Mouse (Mus musculus) adrenal gland, adult 18-20 months (tissue): ENCODE measurements around the gene Uevld. TPM values are rescaled to one million over a fixed set of nuclear protein-coding genes. Genes with fewer than 3 reads are reported as not detected.
"Not testable (repeated sequence)": the region's sequence is repeated elsewhere in the genome, so short reads cannot be mapped to it uniquely, and the experiment has no call there.

ENCODE experiments used
- DNase-seq, 2 experiments: peaks; one replicate each; pipeline ENCODE4 v3.0.0; 2021 to 2022; ENCODE audit warnings: low spot score in 2 of 2
- total RNA-seq, 2 experiments: library from RNA; stranded (reverse); gene quantifications; 1 replicate in 1 of 2; 2 replicates in 1 of 2; pipeline ENCODE4 v1.2.3; 2021

The Uevld gene
- total RNA-seq, 2 experiments from 2014 or later = 16.3 to 17.4 TPM

- DNase-seq = no peak
Measured at GRCm38 (mm10) chr7:46974648-46975047, 16.3 kb upstream of the Uevld start.

- DNase-seq = no peak
Measured at GRCm38 (mm10) chr7:46969898-46970297, 11.6 kb upstream of the Uevld start.

- DNase-seq = no peak
Measured at GRCm38 (mm10) chr7:46964070-46964469, 5.7 kb upstream of the Uevld start.

- peak; percentile 52 to 58 for DNase-seq
Measured at GRCm38 (mm10) chr7:46962806-46963618, 4.7 kb upstream of the Uevld start.

GRCm38 (mm10) chr7:46962132-46962531, 3.8 kb upstream of the Uevld start:
- no peak for DNase-seq

- DNase-seq = no peak
Measured at GRCm38 (mm10) chr7:46960991-46961390, 2.7 kb upstream of the Uevld start.

GRCm38 (mm10) chr7:46958853-46959252, 526 bp upstream of the Uevld start:
- no peak for DNase-seq

GRCm38 (mm10) chr7:46935847-46936246, 22.5 kb downstream of the Uevld start:
- no peak for DNase-seq

GRCm38 (mm10) chr7:46934788-46935187, 23.5 kb downstream of the Uevld start:
- DNase-seq = no peak

GRCm38 (mm10) chr7:46931370-46931769, 27.0 kb downstream of the Uevld start:
- DNase-seq = no peak

- DNase-seq = no peak
Measured at GRCm38 (mm10) chr7:46928291-46928690, 30.0 kb downstream of the Uevld start.

GRCm38 (mm10) chr7:46922075-46922474, 36.3 kb downstream of the Uevld start:
- DNase-seq = no peak

- peak; percentile 93 to 94 for DNase-seq
Measured at GRCm38 (mm10) chr7:46919551-46920176, 38.7 kb downstream of the Uevld start, which contains the start of gene Tsg101. TSS of gene Tsg101 (minus strand) at chr7:46919969.

- DNase-seq = no peak
Measured at GRCm38 (mm10) chr7:46918678-46919371, 39.5 kb downstream of the Uevld start.

- no peak for DNase-seq
Measured at GRCm38 (mm10) chr7:46916376-46916775, 42.0 kb downstream of the Uevld start.

- DNase-seq = no peak
Measured at GRCm38 (mm10) chr7:46911250-46911649, 47.1 kb downstream of the Uevld start.

GRCm38 (mm10) chr7:46899343-46899742, 59.0 kb downstream of the Uevld start:
- no peak for DNase-seq

- no peak for DNase-seq
Measured at GRCm38 (mm10) chr7:46895511-46895910, 62.8 kb downstream of the Uevld start.

GRCm38 (mm10) chr7:46883304-46883703, 75.0 kb downstream of the Uevld start:
- no peak for DNase-seq

GRCm38 (mm10) chr7:46881941-46882340, 76.4 kb downstream of the Uevld start:
- DNase-seq = not testable (repeated sequence)

- no peak for DNase-seq
Measured at GRCm38 (mm10) chr7:46880992-46881391, 77.3 kb downstream of the Uevld start.

- no peak for DNase-seq
Measured at GRCm38 (mm10) chr7:46879851-46880250, 78.5 kb downstream of the Uevld start.
